Mouse (Mus musculus) myocyte (in vitro differentiated cells): ENCODE data around the gene B9d1. TPM values are rescaled to one million over a fixed set of nuclear protein-coding genes. Genes with fewer than 3 reads are reported as not detected.

Experiments
- H3K27me3 ChIP-seq: one replicate; pipeline ENCODE4 v1.6.1; 2011; ENCODE audit not compliant: control insufficient read depth, insufficient read depth, insufficient read length
- H3K36me3 ChIP-seq: one replicate; pipeline ENCODE4 v1.6.1; 2011; ENCODE audit not compliant: control insufficient read depth, insufficient read depth
- H3K4me2 ChIP-seq: one replicate; pipeline ENCODE4 v1.6.1; 2011; ENCODE audit warnings: low read depth, control low read depth
- H3K4me3 ChIP-seq: one replicate; pipeline ENCODE4 v1.5.1; 2011; ENCODE audit warnings: mild to moderate bottlenecking, control low read depth, moderate library complexity
- H3K79me2 ChIP-seq: one replicate; pipeline ENCODE4 v1.6.1; 2011; ENCODE audit not compliant: control insufficient read depth, insufficient read depth
- H3ac ChIP-seq: one replicate; pipeline ENCODE4 v1.6.1; 2011; ENCODE audit not compliant: control insufficient read depth, insufficient read length
- CEBPB ChIP-seq: IDR thresholded peaks from 2 replicates; pipeline ENCODE4 v1.6.1; 2011; ENCODE audit warnings: mild to moderate bottlenecking, moderate library complexity; ENCODE audit not compliant: poor library complexity, insufficient read depth, severe bottlenecking
- E2F4 ChIP-seq: IDR thresholded peaks from one replicate; pipeline ENCODE4 v1.6.1; 2011; ENCODE audit warnings: mild to moderate bottlenecking, control low read depth, moderate library complexity; ENCODE audit not compliant: insufficient read depth
- MAX ChIP-seq: IDR thresholded peaks from one replicate; pipeline ENCODE4 v1.6.1; 2011; ENCODE audit warnings: low read depth, mild to moderate bottlenecking, control low read depth
- MYOD1 ChIP-seq, 3 experiments: IDR thresholded peaks; one replicate each; pipeline ENCODE4 v1.6.1; 2011; ENCODE audit warnings: control low read depth in 2 of 3, low read depth in 2 of 3, mild to moderate bottlenecking in 2 of 3, moderate library complexity in 1 of 3; ENCODE audit not compliant: insufficient read length in 2 of 3, control insufficient read depth in 1 of 3
- MYOG ChIP-seq, 3 experiments: IDR thresholded peaks; one replicate each; pipeline ENCODE4 v1.6.1; 2011; ENCODE audit warnings: control low read depth in 2 of 3, low read depth in 2 of 3, mild to moderate bottlenecking in 2 of 3; ENCODE audit not compliant: insufficient read length in 2 of 3, control insufficient read depth in 1 of 3, insufficient read depth in 1 of 3
- POLR2A ChIP-seq: IDR thresholded peaks from one replicate; pipeline ENCODE4 v1.6.1; 2011; ENCODE audit warnings: low read depth, mild to moderate bottlenecking, control low read depth, moderate library complexity; ENCODE audit not compliant: insufficient read length
- POLR2AphosphoS2 ChIP-seq: IDR thresholded peaks from one replicate; pipeline ENCODE4 v1.6.1; 2011; ENCODE audit warnings: low read depth, control low read depth; ENCODE audit not compliant: insufficient read length
- REST ChIP-seq: IDR thresholded peaks from one replicate; pipeline ENCODE4 v1.6.1; 2011; ENCODE audit warnings: mild to moderate bottlenecking, control low read depth, moderate library complexity; ENCODE audit not compliant: insufficient read depth, insufficient read length
- SRF ChIP-seq: IDR thresholded peaks from one replicate; pipeline ENCODE4 v1.6.1; 2011; ENCODE audit warnings: low read depth; ENCODE audit not compliant: control insufficient read depth, insufficient read length
- TCF12 ChIP-seq: IDR thresholded peaks from one replicate; pipeline ENCODE4 v1.6.1; 2011; ENCODE audit warnings: mild to moderate bottlenecking, control low read depth; ENCODE audit not compliant: poor library complexity, insufficient read depth, severe bottlenecking
- TCF3 ChIP-seq: IDR thresholded peaks from one replicate; pipeline ENCODE4 v1.6.1; 2011; ENCODE audit warnings: low read depth, control low read depth; ENCODE audit not compliant: insufficient read length
- USF1 ChIP-seq: IDR thresholded peaks from one replicate; pipeline ENCODE4 v1.6.1; 2011; ENCODE audit warnings: low read depth, mild to moderate bottlenecking, control low read depth, moderate library complexity
- polyA plus RNA-seq: library from polyadenylated mRNA; unstranded; fragments of >200 nt; fragmentation: generic; extraction: Trizol; gene quantifications from one replicate; pipeline ENCODE4 v1.2.1, GENCODE M21; 2012; ENCODE audit warnings: missing spikeins

The B9d1 gene
- polyA plus RNA-seq, 1 experiment: 38.6 TPM

GRCm38 (mm10) chr11:61503933-61504332, 1.0 kb upstream of the B9d1 start:
- H3K36me3 ChIP-seq: no peaks in the 10 kb centered on the region

GRCm38 (mm10) chr11:61514953-61515352, 10.0 kb downstream of the B9d1 start:
- no peak for TF ChIP-seq CEBPB
- TF ChIP-seq TCF12: no peak
- TF ChIP-seq USF1: no peak
- no peak for TF ChIP-seq POLR2A
- TF ChIP-seq REST: no peak
- TF ChIP-seq MYOG (IDR thresholded peaks at IDR 0.05; ENCODE audit: control insufficient read depth in 1 of 3, insufficient read depth in 1 of 3, insufficient read length in 2 of 3, low read depth in 2 of 3): no peak
- TF ChIP-seq E2F4: no peak
- TF ChIP-seq MAX: no peak
- no peak for TF ChIP-seq POLR2AphosphoS2
- TF ChIP-seq TCF3: no peak
- no peak for TF ChIP-seq MYOD1 (IDR thresholded peaks at IDR 0.05; ENCODE audit: control insufficient read depth in 1 of 3, insufficient read length in 2 of 3, low read depth in 2 of 3)
- TF ChIP-seq SRF: no peak
- Histone ChIP-seq H3K36me3 (peaks cover 6% of the 10 kb centered on the region), H3K27me3 (no peaks in the 10 kb centered on the region), H3ac (no peak overlapping the region), H3K79me2 (no peaks in the 10 kb centered on the region), H3K4me2 (no peak overlapping the region), H3K4me3 (no peak overlapping the region)

More at GRCm38 (mm10) chr11:61503933-61504332, 1.0 kb upstream of the B9d1 start:
- Histone ChIP-seq H3K79me2 (no peaks in the 10 kb centered on the region), H3K27me3 (no peaks in the 10 kb centered on the region), H3K4me3 (peak overlapping the region; percentile 48), H3ac (no peak overlapping the region), H3K4me2 (no peak overlapping the region)
- TF ChIP-seq E2F4 (no peak), POLR2AphosphoS2 (no peak), MYOG (IDR thresholded peaks at IDR 0.05; ENCODE audit: control insufficient read depth in 1 of 3, insufficient read depth in 1 of 3, insufficient read length in 2 of 3, low read depth in 2 of 3) (no peak), MYOD1 (IDR thresholded peaks at IDR 0.05; ENCODE audit: control insufficient read depth in 1 of 3, insufficient read length in 2 of 3, low read depth in 2 of 3) (no peak), POLR2A (no peak), TCF3 (no peak), CEBPB (no peak), SRF (no peak), REST (no peak), USF1 (no peak)

- Histone ChIP-seq H3ac (no peak overlapping the region), H3K36me3 (peaks cover 16% of the 10 kb centered on the region), H3K79me2 (no peaks in the 10 kb centered on the region), H3K4me3 (no peak overlapping the region), H3K27me3 (no peaks in the 10 kb centered on the region), H3K4me2 (no peak overlapping the region)
- TF ChIP-seq CEBPB (no peak), POLR2AphosphoS2 (no peak), USF1 (no peak), TCF12 (no peak), SRF (no peak), POLR2A (no peak), MAX (no peak), MYOG (IDR thresholded peaks at IDR 0.05; ENCODE audit: control insufficient read depth in 1 of 3, insufficient read depth in 1 of 3, insufficient read length in 2 of 3, low read depth in 2 of 3) (no peak), E2F4 (no peak), TCF3 (no peak), REST (no peak), MYOD1 (IDR thresholded peaks at IDR 0.05; ENCODE audit: control insufficient read depth in 1 of 3, insufficient read length in 2 of 3, low read depth in 2 of 3) (no peak)
These were observed 13.0 kb downstream of the B9d1 start for GRCm38 (mm10) chr11:61517971-61518370.

- H3K79me2 ChIP-seq: no peaks in the 10 kb centered on the region
- no peak overlapping the region for H3K4me3 ChIP-seq
- H3K4me2 ChIP-seq: no peak overlapping the region
- H3K36me3 ChIP-seq: peaks cover 16% of the 10 kb centered on the region
- no peak overlapping the region for H3ac ChIP-seq
- H3K27me3 ChIP-seq: no peaks in the 10 kb centered on the region
- TF ChIP-seq E2F4 (no peak), CEBPB (no peak), SRF (no peak), REST (no peak), MYOD1 (IDR thresholded peaks at IDR 0.05; ENCODE audit: control insufficient read depth in 1 of 3, insufficient read length in 2 of 3, low read depth in 2 of 3) (no peak)
These were observed 13.9 kb downstream of the B9d1 start for GRCm38 (mm10) chr11:61518871-61519270.

- Histone ChIP-seq H3K27me3 (no peaks in the 10 kb centered on the region), H3ac (no peak overlapping the region), H3K4me3 (no peak overlapping the region), H3K79me2 (no peaks in the 10 kb centered on the region), H3K4me2 (no peak overlapping the region), H3K36me3 (peaks cover 16% of the 10 kb centered on the region)
- TF ChIP-seq MYOG (IDR thresholded peaks at IDR 0.05; ENCODE audit: control insufficient read depth in 1 of 3, insufficient read depth in 1 of 3, insufficient read length in 2 of 3, low read depth in 2 of 3) (no peak), REST (no peak), POLR2AphosphoS2 (no peak), USF1 (no peak), POLR2A (no peak), CEBPB (no peak), TCF12 (no peak), E2F4 (no peak), MYOD1 (IDR thresholded peaks at IDR 0.05; ENCODE audit: control insufficient read depth in 1 of 3, insufficient read length in 2 of 3, low read depth in 2 of 3) (no peak), MAX (no peak), SRF (no peak), TCF3 (no peak)
These were observed 14.7 kb downstream of the B9d1 start for GRCm38 (mm10) chr11:61519484-61520107.
